Comparison of ENCODE assay signal across 10 mouse cellular contexts in genomic region chr8:127774642-127775041, GRCm38 (mm10).
DNase-seq lines count a peak whose midpoint lies in the region; ATAC-seq lines count a peak whose summit lies in the region.
"Had no signal": no experiment of that assay in that cellular context is flagged by ENCODE, and none has a peak within 500 bp of the region (broad histone marks: within the 10 kb centered on the region; RNA-seq: fewer than 3 reads in every experiment).

No protein-coding gene starts in this region.

- H3K27me3 ChIP-seq in hindbrain, embryonic 11.5 days (ENCODE audit: control insufficient read depth, insufficient read depth, low read length), result no peaks in the 10 kb centered on the region
- H3K27me3 ChIP-seq in hindbrain, embryonic 13.5 days, result no peaks in the 10 kb centered on the region
- no peaks in the 10 kb centered on the region for H3K27me3 ChIP-seq in forebrain, embryonic 13.5 days
- no peaks in the 10 kb centered on the region for H3K27me3 ChIP-seq in liver, embryonic 11.5 days (replicated peaks; ENCODE audit: control insufficient read depth, insufficient read depth, low read length)

- 69% methylated on average over 9 of the region's 9 CpGs for WGBS in hindbrain, embryonic 11.5 days
- WGBS in hindbrain, embryonic 13.5 days, result 43% methylated on average over 9 of the region's 9 CpGs
- 59% methylated on average over 9 of the region's 9 CpGs for WGBS in forebrain, embryonic 13.5 days
- WGBS in liver, embryonic 11.5 days, result 91% methylated on average over 9 of the region's 9 CpGs

- DNase-seq in hindbrain, embryonic 11.5 days (ENCODE audit: low spot score), result peak; percentile 25
- DNase-seq in layer of hippocampus, postnatal 14 days (ENCODE audit: low spot score in 2 of 2), result peak; percentile 27 to 78
- DNase-seq in right cerebral cortex, postnatal 10 days (ENCODE audit: low spot score in 2 of 2), result peak; percentile 49 to 75
- no peak for DNase-seq in liver, embryonic 11.5 days (ENCODE audit: low spot score)
- no peak for DNase-seq in cerebellum, adult 18-20 months
- DNase-seq in ovary, postnatal 36 days (ENCODE audit: low spot score), result no peak
- DNase-seq: adrenal gland, postnatal 25 days had no signal

- H3K9me3 ChIP-seq in hindbrain, embryonic 11.5 days (ENCODE audit: control insufficient read depth, low read length), result no peaks in the 10 kb centered on the region
- H3K9me3 ChIP-seq in hindbrain, embryonic 13.5 days, result no peaks in the 10 kb centered on the region; the same call in 1 of the 2 replicates
- no peaks in the 10 kb centered on the region for H3K9me3 ChIP-seq in forebrain, embryonic 13.5 days (replicated peaks)
- H3K9me3 ChIP-seq in liver, embryonic 11.5 days (ENCODE audit: control insufficient read depth, low read length), result no peaks in the 10 kb centered on the region

- no peak overlapping the region for H3K9ac ChIP-seq in hindbrain, embryonic 11.5 days (ENCODE audit: low read depth, low read length)
- no peak overlapping the region for H3K9ac ChIP-seq in hindbrain, embryonic 13.5 days
- H3K9ac ChIP-seq in forebrain, embryonic 13.5 days, result no peak overlapping the region
- no peak overlapping the region for H3K9ac ChIP-seq in liver, embryonic 11.5 days (ENCODE audit: low read depth, low read length)
- H3K9ac ChIP-seq: liver, embryonic 14.5 days had no signal

- H3K4me3 ChIP-seq in hindbrain, embryonic 11.5 days (ENCODE audit: low read depth, low read length), result no peak overlapping the region
- H3K4me3 ChIP-seq in hindbrain, embryonic 13.5 days, result no peak overlapping the region
- H3K4me3 ChIP-seq in forebrain, embryonic 13.5 days, result no peak overlapping the region
- H3K4me3 ChIP-seq in liver, embryonic 11.5 days (ENCODE audit: low read depth, low read length), result no peak overlapping the region

- no peak overlapping the region for H3K27ac ChIP-seq in hindbrain, embryonic 11.5 days (ENCODE audit: low read depth, low read length)
- no peak overlapping the region for H3K27ac ChIP-seq in hindbrain, embryonic 13.5 days
- no peak overlapping the region for H3K27ac ChIP-seq in forebrain, embryonic 13.5 days
- H3K27ac ChIP-seq in liver, embryonic 11.5 days (ENCODE audit: low read depth, low read length), result no peak overlapping the region
- H3K27ac ChIP-seq: liver, embryonic 14.5 days had no signal

- no peak overlapping the region for H3K4me2 ChIP-seq in hindbrain, embryonic 11.5 days (replicated peaks; ENCODE audit: low read depth, low read length)
- H3K4me2 ChIP-seq in hindbrain, embryonic 13.5 days, result no peak overlapping the region
- no peak overlapping the region for H3K4me2 ChIP-seq in forebrain, embryonic 13.5 days
- no peak overlapping the region for H3K4me2 ChIP-seq in liver, embryonic 11.5 days

- no peak for ATAC-seq in hindbrain, embryonic 11.5 days (ENCODE audit: low FRiP score)
- ATAC-seq in hindbrain, embryonic 13.5 days (ENCODE audit: low FRiP score), result no peak
- peak; percentile 71 for ATAC-seq in forebrain, embryonic 13.5 days
- no peak for ATAC-seq in liver, embryonic 11.5 days (replicated peaks; ENCODE audit: low FRiP score)

- no peaks in the 10 kb centered on the region for H3K36me3 ChIP-seq in hindbrain, embryonic 11.5 days (ENCODE audit: control insufficient read depth, insufficient read depth, low read length)
- H3K36me3 ChIP-seq in hindbrain, embryonic 13.5 days, result no peaks in the 10 kb centered on the region
- H3K36me3 ChIP-seq in forebrain, embryonic 13.5 days (ENCODE audit: poor library complexity, severe bottlenecking), result no peaks in the 10 kb centered on the region
- no peaks in the 10 kb centered on the region for H3K36me3 ChIP-seq in liver, embryonic 11.5 days (ENCODE audit: control insufficient read depth, insufficient read depth, low read length)

- no peaks in the 10 kb centered on the region for H3K4me1 ChIP-seq in hindbrain, embryonic 11.5 days (replicated peaks; ENCODE audit: control insufficient read depth, insufficient read depth, low read length)
- peaks cover 27% of the 10 kb centered on the region for H3K4me1 ChIP-seq in hindbrain, embryonic 13.5 days (replicated peaks)
- H3K4me1 ChIP-seq in forebrain, embryonic 13.5 days, result peaks cover 41% of the 10 kb centered on the region
- no peaks in the 10 kb centered on the region for H3K4me1 ChIP-seq in liver, embryonic 11.5 days (replicated peaks; ENCODE audit: control insufficient read depth, insufficient read depth, low read length)

Comparison
In these comparisons a context has a peak if more than half of its experiments do, and no peak if none do; other contexts are left out.
1. DNase-seq: peak in hindbrain, embryonic 11.5 days (single experiment), layer of hippocampus, postnatal 14 days (2 of 2) and right cerebral cortex, postnatal 10 days (2 of 2); none in liver, embryonic 11.5 days (single experiment), cerebellum, adult 18-20 months (0 of 2) and ovary, postnatal 36 days (single experiment).